Mouse (Mus musculus): ENCODE measurements at regions not wholly inside any gene's neighbourhood (a gene's known extent, or its start where the extent isn't known, plus 50 kb on each side); places are given as distances from the start of the nearest gene placed in this dataset.
"Not testable (repeated sequence)": the region's sequence is repeated elsewhere in the genome, so short reads cannot be mapped to it uniquely, and the experiment has no call there.

DNA sequence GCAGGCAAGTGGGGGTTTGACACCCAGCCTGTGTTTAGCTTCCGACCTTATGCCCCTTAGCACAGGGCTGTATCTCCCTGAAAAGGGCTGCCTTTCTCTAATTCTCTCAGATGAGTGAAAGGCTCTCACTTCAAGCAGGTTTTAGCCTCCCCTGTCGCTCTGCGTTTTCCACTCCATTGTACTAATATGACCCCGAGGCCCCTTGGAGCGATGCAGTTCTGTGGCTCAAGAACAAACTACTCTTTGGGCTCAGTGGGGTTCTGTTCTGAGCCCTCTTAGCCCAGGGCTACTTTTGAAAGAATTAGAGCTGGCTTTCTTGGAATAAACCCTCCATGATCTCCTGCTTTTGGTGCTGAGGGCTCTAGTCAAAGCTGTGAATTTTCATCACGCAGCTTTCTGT, 53.4 kb upstream of the Castor2 start:
- no peak for DNase-seq

DNA sequence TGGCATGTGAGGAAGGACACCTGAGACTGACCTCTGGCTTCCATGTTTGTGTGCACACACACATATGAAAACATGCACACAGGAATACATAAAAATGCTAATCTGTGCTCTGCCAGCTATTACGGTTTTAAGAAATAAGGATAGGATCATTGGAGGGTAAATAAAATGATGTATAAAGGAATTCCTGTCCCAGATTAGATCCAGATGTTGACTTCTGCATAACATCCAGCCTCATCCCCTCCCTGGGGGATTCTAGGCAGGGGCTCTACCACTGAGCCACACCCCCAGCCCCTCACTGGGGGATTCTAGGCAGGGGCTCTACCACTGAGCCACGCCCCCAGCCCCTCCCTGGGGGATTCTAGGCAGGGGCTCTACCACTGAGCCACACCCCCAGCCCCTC, 56.6 kb upstream of the Castor2 start:
- not testable (repeated sequence) for DNase-seq

DNA sequence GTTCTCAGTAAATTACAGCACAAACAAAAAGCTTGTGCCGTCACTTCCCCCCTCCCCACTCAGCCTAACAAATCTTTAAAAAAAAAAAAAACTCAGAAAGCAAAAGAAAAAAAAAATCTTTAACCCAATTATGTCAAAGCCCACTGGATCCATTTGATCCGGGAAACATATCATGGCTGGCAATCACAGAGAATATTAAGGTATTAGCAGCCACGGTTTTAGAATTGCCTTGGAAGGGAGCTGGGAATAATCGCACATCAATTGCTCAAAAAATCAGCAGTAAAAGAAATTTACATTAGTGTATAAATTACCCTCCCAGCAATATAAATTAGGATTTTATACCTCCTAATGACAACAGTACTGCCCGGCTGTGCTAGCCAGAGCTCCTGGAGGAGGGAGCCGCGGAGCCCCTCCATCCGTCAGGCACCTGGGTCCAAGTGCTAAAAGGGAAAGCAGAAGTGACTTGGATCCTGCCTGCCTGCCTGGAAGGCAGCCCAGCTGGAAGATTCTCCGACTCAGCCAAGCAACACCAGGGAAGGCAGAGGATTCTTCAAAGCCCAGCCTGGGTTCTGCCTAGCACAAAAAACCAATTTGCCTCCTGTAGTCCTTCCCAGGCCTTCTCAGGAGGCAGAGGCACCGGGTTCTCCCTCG, 72.1 kb upstream of the Castor2 start:
- DNase-seq = no peak

DNA sequence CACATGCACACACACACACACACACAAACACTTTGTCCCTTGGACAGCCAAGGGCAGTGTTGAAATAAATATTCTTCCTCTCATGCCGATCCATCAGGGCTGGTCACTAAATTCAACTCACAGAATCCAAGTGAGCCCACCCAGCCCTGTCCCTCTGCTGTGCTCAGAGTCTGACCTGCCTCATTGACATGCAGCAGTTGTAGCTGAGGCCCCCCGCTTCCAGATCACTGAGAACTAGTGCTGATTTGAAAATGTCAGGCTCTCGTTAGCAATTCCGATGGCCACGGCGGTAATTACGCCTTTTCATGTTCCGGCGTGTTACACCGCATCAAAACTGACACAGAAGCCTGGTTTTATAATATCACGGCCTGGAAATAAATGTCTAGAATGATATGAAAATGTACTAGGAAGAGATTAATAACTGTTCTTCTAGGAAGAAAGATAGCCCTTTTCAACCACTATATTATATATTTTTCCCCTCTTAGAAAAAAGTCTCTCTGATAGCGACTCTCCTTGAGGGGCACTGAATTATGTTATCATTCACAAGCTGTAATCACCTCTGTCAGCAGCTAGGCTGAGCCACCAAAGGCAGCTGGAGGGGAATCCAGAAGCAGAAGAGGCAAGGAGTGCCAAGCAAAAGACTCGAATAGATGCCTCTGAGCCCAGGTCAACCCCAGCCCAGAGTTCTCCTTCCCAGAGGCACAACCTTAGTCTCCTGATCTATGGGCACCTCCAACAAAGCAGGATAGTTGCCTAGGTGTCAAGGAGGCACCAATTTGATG, 79.7 kb upstream of the Castor2 start:
- DNase-seq = no peak

DNA sequence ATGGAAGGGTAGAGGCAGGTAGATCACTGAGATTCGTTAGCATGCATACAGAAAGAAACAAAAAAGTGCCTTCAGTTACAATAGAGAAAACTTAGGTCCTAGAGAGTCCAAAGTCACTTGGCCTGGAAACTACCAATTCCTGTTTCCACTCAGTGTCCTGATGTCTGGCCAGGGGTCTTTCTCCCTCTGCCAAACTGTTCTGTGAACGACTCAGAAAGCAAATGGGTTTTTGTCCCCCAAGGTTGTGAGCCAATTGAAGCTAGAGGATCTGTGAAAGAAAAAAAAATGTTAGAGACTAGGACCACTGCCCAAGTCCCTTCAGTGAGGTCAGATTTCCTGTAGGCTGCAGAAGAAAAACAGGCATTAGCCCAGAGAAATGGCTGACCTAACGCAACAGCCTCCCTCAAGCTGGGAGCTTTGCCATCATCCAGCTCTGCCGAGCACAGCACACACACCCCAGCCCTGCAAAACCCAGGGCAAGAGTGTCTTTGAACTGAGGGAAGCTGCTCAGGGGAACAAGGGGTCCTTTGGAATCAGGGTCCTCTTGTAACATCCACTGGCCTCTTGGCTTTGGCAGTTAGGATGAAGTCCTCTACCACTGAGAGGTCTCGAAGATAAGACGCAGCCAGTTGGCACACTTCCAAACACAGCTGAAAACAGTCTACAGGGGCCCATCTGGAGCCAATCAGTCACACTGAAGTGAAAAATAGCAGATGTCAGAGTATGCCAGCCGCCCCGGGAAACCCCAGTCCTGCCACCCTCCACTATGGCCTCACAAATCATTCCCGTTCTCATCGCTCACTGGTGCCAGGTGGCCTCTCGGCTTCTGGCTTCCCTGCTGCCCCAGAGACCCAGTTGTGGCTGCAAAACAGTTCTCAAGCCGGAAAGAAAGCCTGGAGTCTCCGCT, 85.0 kb upstream of the Castor2 start:
- peak; percentile 61 to 66 for DNase-seq

DNA sequence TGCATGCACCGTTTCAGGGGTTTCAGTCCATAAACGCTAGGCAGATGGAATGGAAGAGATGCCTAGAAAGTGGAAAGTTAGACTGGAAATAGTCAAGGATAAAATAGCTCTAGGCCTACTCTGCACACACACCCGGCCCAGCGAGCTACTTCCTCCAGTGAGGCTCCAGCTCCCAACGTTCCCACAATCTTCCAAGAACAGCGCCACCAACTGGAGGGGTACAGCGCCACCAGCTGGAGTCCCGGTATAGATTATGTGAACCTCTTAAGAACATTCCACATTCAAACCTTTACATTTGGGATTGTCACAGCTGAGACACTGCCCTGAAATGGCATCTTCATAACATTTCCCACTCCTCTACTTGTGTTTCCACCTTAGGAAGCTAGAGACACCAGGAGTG, 86.3 kb upstream of the Castor2 start:
- no peak for DNase-seq

DNA sequence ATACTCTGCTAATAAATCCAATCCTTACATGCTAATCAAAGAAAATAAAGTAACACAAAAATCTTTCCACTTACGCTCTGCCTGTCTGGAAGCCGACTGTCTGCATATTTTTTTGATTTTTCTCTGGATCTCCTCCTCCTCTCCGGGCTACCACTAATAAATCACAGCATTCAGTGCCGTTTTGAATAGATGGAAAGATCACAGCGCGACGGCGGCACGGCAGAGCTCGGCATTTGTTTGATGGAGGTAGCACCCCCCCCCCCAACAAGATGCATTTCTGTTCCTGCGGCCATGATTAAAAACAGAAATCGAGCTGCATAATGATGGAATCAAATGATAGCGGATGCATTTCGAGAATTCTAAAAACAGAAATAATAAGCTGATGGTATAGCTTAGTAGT, 89.7 kb upstream of the Castor2 start:
- no peak for DNase-seq

DNA sequence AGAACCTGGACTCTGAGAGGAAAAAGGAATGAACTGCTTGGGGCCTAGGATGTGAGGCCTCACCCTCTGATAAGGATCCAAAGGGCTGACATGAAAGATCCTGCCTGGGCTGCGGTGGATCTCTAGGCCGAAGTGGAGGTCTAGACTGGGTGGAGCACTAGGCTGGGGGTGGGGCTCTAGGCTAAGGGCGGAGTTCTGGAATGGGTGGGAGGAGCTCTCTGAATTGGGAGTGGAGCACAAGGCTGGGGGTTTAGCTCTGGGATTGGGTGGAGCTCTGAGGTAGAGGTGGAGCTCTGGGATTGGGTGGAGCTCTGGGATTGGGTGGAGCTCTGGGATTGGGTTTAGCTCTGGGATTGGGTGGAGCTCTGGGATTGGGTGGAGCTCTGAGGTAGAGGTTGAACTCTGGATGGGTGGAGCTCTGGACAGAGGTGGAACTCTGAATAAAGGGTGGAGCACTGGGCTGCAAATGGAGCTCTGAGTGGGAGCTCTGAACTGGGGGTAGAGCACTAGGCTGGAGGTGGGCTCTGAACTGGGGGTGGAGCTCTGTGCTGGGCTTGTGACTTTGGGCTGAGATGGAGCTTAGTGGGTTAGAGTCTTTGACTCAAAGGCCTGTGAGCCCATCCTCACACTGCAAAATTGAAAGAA, 92.3 kb upstream of the Castor2 start:
- peak in 1 of 2 experiments; percentile 3 for DNase-seq

DNA sequence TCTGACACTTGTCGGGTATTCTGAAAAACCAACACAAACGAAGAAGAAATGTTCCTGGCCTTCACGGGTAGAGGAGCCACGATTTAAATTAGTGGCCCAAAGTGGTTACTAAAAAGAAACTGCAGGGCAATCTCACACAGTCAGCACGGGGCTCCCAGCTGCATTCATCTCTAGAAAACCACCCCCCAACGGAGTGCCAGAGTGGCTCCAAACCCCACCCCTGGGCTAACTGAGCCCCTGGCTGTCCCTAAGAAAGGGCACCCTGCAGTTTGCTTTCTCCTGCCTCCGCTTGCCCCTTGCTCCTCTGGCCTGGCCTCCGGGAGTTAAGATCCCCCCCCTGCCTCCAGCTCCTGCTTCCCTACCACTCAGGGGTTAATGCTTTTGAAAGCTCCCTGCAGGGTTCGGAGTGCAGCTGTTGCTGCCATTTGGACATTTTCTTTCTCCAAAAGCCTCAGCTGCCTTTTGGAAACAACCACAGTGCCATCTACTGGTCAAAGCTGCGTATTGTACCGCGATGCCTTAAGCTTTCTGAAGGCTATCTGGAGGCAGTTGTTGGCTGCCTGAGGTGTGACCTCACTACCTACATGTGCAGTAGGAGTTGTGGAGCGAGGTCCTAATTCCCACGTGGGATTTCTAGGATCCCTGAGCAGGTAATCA, 92.9 kb upstream of the Castor2 start:
- peak; percentile 59 to 68 for DNase-seq

DNA sequence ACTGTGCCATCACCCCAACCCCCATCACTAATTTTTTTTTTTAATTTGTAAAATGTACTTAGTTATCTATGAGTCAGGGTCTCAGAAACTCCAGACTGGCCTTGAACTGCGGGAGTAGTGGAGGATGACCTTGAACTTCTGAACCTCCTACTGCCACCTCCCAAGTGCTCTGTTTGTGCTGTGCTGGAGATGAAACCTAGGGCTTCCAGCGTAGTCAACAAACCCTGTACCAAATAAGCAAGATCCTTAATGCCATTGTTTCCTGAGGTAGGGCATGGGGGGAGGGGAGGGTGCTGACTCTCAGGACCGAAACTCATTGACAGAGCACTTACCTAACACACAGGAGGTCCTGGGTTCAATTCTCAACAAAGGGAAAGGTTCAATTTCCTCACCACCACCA, 93.5 kb upstream of the Castor2 start:
- no peak for DNase-seq

DNA sequence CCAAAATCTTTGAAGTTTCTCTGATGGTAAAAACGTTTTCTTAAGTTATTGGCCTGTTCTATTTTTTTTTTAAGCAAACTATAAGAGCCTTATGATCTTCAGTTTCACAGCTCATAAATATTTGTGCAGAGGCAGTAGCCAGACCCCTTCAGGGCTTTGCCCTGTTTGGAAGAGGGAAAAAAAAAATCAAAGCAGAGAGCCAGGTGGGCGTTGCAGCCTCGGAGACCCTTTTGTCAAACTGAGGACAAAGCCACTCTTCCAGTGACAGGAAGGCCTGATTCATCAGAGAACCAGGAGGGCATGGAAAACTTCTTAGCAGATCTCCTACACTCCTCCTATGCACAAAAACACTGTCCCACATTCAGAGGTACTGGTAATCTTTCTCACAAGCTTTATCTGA, 99.4 kb upstream of the Castor2 start:
- no peak for DNase-seq

DNA sequence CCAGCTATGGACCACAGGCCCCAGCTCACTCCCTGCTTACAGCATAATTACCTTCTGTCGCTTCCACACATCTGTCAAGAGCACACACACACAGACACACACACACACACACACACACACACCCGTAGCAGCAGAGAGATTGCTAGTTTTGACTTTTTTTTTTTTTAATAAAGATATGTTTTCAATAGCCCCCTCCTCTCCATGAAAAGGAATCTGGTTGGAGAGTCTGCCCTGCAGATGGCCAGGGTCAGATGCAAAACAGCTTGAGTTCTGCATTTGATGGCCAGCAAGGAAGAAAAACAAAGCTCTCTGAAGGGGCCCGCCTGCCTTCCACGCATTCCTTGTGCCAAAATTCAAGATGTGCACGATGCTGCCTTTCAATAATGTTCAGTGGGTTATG, 99.8 kb upstream of the Castor2 start:
- DNase-seq = no peak

DNA sequence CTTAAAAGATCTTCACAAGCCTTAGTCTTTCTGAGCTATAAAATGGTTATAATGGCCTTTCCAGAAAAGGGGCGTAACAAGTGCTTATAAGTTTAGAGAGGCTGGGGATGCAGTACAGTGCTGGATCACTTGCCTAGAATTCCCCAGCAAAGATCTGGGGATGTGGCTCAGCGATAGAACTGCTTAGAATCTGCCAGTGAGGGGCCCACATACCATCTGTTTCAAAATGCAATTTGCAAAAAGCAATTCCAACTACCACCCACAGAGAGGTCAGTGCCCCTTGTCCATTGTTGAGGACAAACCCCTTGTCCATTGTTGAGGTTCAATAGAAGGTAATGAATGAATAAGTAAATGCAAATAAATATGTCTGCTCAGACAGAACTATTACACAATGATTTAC, 107.5 kb upstream of the Castor2 start:
- DNase-seq = no peak

DNA sequence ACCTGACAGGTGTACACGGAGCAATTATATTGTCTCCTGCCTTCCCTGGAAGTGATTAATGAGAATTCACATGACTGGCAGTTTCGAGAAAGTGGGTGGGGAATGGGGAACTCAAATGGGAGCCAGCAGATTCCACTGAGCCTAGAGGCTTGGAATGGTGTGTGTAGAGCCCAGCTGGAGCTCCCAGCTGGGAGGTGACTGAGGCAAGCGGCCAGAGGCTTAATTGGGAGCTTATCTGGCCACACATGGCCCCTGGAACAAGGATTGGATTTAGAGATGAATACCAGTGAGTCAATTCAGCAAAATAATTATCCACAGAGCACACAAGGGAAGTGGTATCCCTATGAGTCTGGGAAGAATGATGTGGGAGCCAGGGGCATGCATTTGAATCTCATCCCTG, 108.0 kb upstream of the Castor2 start:
- peak in 1 of 2 experiments; percentile 1 for DNase-seq

DNA sequence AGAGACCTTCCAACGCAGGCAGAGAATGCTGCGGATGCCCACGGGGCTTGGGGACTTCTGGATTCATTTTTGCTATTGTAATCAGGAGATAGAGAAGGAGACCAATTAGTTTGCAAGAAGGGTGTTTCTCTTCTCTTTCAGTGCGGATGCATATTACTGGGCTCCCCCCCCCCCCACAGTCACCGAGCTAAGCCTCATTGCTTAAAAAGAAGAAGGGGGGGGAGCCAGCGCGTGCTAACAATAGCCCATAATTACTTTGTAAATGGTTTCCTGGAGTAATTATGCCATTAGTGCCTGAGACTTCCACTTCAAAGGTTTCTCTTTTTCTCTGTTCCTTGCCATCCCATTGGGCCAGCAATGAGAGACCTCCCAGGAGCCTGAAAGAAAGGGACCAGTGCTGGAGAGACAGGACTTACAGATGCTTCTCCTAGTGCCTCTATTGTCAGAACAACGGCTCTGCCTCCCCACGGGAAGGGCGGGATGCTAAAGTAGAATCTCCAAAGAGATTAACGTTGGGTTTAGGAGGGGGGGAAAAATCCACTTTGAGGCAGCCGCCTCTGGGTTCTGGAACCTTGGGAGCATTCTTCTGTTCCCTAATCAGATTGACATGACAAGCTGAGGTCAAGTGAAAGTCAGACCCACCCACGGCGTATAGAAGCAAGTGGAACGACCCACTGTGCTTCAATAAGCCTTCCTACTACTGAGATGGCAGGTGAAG, 116.1 kb upstream of the Castor2 start:
- no peak for DNase-seq

DNA sequence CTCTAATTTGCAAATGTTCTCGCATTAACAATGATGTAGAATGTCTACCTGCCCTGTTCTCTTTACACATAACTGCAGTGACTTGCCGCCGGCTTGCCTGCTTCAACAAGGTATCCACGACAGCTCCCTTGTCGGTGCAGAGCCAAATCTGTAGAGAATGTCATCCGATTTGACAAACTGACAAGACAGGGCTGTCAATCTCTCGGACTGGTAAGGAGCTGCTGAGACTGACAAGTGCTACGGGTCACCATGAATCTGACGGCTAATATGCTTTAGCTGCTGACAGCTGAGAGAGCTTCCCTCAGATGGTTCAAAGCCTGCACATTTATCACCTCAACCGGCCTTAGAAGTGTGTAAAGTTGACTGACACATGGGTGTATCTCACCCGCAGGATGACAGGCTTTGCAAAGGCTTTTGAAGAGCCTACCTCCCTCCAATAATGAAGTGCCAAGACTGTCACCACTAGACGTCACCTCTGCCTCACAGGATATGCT, 129.0 kb upstream of the Castor2 start:
- DNase-seq = no peak

DNA sequence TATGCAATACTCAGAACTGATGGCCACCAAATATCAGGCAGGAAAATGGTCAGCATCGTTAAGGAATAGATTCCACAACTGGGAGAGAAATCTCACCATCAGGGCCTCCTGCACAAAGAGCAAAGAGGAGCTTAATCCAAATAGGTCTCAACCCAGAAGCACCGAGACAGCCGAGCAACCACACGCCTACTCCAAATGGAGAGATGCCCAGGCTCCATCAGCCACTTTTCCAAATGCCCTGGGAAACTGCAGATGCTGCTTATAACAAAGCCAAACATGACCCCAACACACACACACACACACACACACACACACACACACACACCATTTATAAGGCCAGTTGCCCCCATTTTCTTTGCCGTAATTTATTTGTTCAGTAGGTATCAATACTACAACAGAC, 136.2 kb upstream of the Castor2 start:
- no peak for DNase-seq

DNA sequence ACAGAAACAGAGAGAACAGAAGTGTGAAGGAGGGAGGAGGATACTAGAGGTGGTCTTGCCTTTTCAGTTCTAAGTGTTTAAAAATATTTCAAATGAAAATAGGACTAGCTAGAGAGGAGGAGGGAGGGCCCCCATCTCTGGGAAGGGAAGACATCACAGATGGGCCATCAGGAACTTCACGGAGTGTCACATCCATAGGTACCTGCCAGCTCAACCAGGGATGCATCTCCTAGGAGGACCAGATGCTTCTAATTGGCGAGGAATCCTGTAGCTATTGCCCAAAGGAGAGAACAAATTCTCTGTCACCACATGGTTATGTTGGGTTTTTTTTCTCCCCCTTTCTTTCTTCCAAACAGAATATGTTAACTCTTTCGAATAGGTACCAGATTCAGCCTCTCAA, 158.7 kb upstream of the Castor2 start:
- DNase-seq = no peak

DNA sequence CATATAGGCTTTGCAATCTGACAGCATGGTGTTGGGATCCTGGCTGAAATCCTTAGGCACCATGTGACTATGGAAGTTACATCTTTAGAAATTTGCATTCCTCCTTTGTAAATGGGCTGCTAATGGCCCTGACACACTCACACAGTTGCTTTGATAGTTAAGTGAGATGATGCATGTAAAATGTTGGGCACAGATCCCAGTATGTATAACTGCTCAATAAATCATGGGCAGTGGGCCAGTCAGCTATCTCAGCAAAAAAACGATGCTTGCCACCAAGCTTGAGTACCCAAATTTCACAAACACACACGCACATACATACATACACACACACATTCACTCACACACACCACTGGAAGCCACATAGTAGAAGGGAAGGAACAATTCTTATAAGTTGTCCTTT, 159.5 kb upstream of the Castor2 start:
- no peak for DNase-seq

DNA sequence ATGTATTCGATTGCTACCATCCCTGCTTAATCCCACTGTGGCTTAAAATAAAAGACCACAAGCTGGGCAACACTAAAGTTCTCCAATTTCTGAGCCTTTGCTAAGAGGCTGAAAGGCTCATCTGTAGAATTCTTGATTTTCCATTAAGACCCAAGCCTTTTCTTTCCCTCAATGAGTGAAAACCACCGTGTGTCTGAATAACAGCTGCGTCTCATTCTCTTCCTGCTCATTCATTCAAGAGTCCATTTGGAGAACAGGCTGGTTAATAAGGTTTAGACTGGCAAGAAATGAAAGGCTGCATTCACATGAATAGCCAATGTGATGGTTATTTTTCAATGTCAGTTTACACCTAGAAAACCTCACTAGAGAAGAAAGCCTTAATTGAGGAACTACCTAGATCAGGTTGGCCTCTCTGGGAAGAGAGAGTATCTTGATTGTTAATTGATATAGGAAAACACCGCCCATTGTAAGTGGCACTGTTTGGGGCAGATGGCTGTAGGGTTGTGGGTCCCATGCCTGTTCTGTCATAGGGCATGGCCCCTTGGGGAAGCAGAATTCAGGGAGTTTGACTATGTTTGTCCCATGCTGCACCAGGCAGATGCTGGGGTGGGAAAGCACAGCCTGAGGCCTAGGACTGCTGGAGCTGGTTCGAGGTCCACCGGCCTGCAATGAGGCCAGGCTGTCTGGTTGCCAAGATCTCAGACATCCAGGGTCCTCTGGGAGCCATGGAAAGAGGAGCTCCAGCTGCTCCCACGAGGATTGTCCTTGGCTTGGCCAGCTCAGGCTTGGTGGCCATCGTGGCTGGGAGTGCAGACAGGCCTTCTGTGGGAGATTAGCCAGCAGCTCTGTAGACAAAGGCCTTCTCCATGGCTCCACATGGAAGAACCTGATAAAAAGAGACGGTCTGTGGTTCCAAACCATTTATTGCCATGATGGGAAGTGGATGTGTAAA, 161.3 kb upstream of the Castor2 start:
- peak in 1 of 2 experiments; percentile 4 for DNase-seq
